Mouse (Mus musculus) liver (tissue): ENCODE results near the gene Nedd4.

Experiments used
- DNase-seq: peaks from one replicate; pipeline ENCODE4 v3.0.0-alpha.2; 2020; ENCODE audit warnings: mixed read lengths

Nedd4 gene

GRCm38 (mm10) chr9:72733966-72734365 is 71.8 kb downstream of the Nedd4 start:
- peak; percentile 65 for DNase-seq

DNA sequence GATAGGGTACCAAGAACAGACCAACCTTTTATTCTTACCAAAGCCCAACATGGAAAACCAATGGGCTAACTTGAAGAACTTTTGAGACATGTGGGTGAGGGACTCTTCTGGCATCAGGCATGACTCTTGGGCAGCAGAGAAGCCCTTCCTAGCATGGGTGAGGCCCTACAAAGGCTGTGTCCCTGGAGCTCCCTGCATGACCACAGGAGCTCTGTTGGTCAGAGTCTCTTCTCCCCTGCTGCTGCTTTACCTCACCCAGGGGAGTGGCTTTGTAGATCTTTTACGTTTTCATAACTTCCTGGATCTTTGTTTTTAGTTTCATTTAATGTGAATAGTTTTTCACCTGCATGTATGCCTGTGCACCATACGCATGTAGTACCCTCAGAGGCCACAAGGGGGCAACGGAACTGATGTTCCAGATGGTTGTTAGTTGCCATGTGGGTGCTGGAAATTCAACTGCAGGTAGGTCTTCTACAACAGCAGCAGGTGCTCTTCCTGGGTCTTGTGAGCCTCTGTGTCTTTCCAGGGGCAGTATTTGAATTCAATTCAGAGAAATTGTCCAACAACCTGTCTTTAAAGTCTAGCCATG is 73.8 kb downstream of the Nedd4 start:
- peak; percentile 78 for DNase-seq

- DNase-seq = no peak
These were observed 79.1 kb downstream of the Nedd4 start for GRCm38 (mm10) chr9:72741206-72741605.

DNA sequence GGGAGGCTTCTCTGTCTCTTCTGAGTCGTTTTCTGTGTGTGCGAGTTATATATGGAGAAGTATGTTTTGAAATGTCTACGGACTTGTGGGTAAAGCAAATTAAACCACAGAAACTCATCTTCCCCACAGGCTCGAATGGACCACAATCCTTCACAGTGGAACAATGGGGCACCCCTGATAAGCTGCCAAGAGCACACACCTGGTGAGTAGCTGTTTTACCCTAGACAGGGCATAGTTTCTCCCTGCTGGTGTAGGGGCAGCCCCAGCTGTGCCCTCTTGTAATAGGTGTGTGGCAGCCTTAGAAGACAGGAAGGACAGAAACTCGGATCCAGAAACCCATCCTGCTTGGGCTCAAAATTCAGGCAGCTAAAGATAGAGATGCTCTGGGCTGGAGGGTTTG is 84.1 kb downstream of the Nedd4 start:
- no peak for DNase-seq

- DNase-seq = no peak
These were observed 88.1 kb downstream of the Nedd4 start for GRCm38 (mm10) chr9:72750272-72750671.

DNA sequence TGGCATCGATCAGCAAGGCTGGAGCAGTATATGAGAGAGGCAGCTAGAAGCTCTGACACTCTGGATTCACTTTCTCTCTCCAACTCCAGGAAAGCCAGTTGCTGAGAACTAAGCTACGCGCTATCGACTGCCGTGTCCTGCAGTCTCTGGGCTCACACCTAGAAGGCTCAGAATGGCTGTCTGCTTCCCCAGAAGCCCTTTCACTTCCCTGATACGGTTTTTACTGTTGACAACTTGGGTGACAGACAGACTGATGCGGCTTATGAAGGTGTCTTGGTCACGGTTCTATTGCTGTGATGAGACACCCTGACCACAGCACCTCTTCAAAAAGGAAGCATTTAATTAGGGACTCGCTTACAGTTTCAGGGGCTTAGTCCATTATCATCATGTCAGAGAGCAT is 90.5 kb downstream of the Nedd4 start:
- DNase-seq = no peak

GRCm38 (mm10) chr9:72753741-72754140 is 91.6 kb downstream of the Nedd4 start:
- DNase-seq = no peak

GRCm38 (mm10) chr9:72757143-72757542 is 95.0 kb downstream of the Nedd4 start:
- DNase-seq = no peak

DNA sequence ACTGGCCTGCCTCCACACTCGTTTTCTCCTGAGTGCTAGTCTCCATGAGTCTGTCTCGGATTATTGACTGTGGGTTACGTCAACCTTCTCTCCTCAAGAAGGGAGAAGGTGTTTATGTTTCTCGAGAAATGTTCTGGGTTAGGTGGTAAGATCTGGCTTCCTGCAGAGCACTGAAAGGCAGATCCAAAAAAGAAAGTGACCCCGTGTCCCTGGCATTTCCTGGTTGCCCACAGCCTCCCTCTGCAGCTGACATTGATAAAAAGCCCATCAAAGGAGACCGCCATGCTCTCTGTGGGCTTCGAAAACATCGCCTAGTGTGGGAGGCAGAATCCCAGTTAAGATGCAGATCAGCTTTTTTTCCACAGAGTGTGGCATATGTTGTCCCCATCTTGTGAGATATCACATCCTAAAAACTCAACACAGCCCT is 96.6 kb downstream of the Nedd4 start:
- DNase-seq = no peak

GRCm38 (mm10) chr9:72763050-72763718 is 101.0 kb downstream of the Nedd4 start:
- no peak for DNase-seq

DNA sequence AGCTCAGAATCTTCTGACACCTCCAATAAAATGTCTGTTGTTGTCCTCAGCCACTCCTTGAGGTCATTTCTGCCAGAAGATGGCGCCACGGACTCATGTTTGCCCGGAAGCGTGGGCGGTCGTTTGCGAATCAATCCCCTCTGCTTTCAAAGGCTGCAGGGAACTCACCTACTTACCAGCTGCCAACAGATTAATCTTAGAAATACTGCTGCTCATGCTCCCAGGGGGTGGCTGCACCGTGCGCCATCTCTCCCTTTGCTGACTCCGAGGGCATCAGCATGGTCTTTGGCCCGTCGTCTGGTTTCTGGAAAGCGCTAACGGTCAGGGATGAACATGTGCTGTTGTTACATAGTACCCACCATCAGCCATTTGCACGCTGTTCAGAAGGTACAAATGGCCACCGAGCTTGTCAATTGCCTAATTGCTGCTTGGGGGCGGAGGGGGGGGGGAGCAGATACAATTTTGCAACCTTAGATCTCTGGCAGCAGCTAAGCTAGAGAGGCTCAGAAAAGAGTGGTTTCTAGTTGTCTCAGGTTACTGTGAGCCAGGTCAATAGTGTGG is 104.7 kb downstream of the Nedd4 start:
- DNase-seq = peak; percentile 79

- no peak for DNase-seq
These were observed 112.9 kb downstream of the Nedd4 start for GRCm38 (mm10) chr9:72775022-72775421.

- DNase-seq = no peak
These were observed 116.9 kb downstream of the Nedd4 start for GRCm38 (mm10) chr9:72779004-72779403.

- no peak for DNase-seq
These were observed 117.6 kb downstream of the Nedd4 start for GRCm38 (mm10) chr9:72779733-72780132.

DNA sequence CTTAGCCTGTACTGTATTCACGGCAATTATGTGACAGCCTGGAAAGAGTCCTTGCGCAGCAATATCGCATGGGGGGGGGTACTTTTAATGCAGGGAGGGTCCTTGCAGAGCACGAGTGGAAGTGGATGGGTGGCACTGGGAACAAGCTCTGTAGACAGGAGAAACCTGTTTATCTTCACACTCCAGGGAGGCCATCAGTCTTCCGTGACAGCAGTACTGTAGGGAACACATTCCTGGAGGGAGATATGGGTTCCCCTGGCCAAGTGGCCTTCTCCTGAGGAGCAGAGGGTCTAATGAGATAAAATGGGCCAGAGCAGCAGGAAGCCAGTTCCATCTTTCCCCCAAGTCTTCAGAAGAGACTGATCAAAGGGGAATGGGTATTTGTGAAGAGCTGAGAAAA is 118.5 kb downstream of the Nedd4 start:
- no peak for DNase-seq

- peak; percentile 11 for DNase-seq
These were observed 119.3 kb downstream of the Nedd4 start for GRCm38 (mm10) chr9:72781466-72781865.

GRCm38 (mm10) chr9:72782121-72782520 is 120.0 kb downstream of the Nedd4 start:
- no peak for DNase-seq

- no peak for DNase-seq
These were observed 125.6 kb downstream of the Nedd4 start for GRCm38 (mm10) chr9:72787732-72788131.

DNA sequence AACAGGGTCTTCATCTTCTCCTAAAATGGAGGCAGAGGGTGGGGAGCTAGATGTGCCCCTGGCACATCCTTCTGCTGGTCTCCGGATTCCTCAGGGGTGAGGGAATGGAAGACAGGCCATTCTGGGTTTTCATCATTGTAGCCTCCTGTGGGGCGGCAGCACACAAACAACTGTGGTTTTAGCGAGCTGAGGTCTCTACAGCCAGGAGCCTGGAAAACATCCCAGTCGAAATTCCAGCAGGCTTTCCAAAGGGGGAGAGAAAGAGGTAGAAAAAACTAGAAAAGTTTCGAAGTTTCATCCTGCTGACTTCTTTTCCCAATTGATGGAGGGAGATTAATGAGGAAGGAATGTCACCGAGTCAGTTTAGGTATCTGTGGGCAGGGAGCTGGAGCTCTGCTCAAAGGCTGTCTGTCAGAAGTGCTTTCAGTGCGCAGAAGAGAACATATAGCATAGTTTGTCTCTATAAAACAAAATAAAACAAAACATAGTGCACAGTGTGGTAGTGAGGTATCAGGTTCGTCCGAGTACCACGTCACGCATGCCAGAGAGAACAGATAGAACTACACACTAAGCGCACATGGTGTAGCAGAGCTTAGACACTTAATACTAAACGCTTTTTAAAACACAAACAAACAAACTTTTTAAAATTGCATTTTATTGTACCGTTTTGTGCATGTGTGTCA is 128.5 kb downstream of the Nedd4 start:
- DNase-seq = no peak

DNA sequence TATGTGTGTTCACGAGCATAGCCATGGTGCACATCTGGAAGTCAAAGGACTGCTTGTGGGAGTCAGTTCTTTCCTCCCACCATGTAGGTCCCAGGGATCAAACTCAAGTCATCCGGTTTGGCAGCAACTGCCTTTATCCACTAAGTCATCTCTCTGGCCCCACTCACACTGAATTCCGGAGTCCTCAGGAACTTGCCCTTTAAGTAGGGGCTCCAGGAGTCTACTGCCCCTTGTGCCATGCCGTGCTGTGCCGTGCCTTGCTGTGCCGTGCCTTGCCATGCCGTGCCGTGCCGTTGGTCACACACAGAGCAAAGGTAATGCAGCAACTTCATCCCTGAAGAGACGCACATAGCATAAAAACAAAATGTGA is 129.1 kb downstream of the Nedd4 start:
- no peak for DNase-seq

GRCm38 (mm10) chr9:72791681-72792080 is 129.5 kb downstream of the Nedd4 start:
- DNase-seq = peak; percentile 42

- DNase-seq = no peak
These were observed 133.1 kb downstream of the Nedd4 start for GRCm38 (mm10) chr9:72795243-72795642.

GRCm38 (mm10) chr9:72797136-72797621 is 135.0 kb downstream of the Nedd4 start:
- DNase-seq = peak; percentile 7
